Mouse (Mus musculus) spleen, adult 2 months (tissue): ENCODE results near the gene Brat1. TPM values are rescaled to one million over a fixed set of nuclear protein-coding genes. Genes with fewer than 3 reads are reported as not detected.
A peak's percentile ranks its signal among the peaks of the same experiment; 100 is the strongest.

Experiments used
- DNase-seq, 2 experiments: peaks; one replicate each; pipeline versions ENCODE4 v3.0.0 to v3.0.0-alpha.2; 2012 to 2021; ENCODE audit warnings: low spot score in 2 of 2, low read depth in 1 of 2
- H3K27ac ChIP-seq: fragments of 200-500 bp; 2 replicates; pipeline ENCODE4 v1.5.1; 2012; ENCODE audit warnings: low read length, inconsistent platforms; ENCODE audit not compliant: insufficient read depth
- H3K27me3 ChIP-seq: fragments of 200-500 bp; 2 replicates; pipeline ENCODE4 v1.6.1; 2012; ENCODE audit warnings: mild to moderate bottlenecking, moderate library complexity, low read length, inconsistent platforms; ENCODE audit not compliant: control insufficient read depth, insufficient read depth
- H3K36me3 ChIP-seq: fragments of 200-500 bp; 2 replicates; pipeline ENCODE4 v1.6.1; 2012; ENCODE audit warnings: mild to moderate bottlenecking, low read length, inconsistent platforms; ENCODE audit not compliant: control insufficient read depth, insufficient read depth
- H3K4me1 ChIP-seq: fragments of 200-500 bp; 2 replicates; pipeline ENCODE4 v1.6.1; 2011; ENCODE audit warnings: inconsistent platforms; ENCODE audit not compliant: control insufficient read depth, insufficient read depth, insufficient read length
- H3K4me3 ChIP-seq: fragments of 200-500 bp; 2 replicates; pipeline ENCODE4 v1.5.1; 2011; ENCODE audit warnings: mild to moderate bottlenecking, inconsistent platforms; ENCODE audit not compliant: insufficient read depth, insufficient read length; ENCODE audit errors: extremely low read depth
- CTCF ChIP-seq: fragments of 200-500 bp; IDR thresholded peaks from 2 replicates; pipeline ENCODE4 v1.5.1; 2011; ENCODE audit warnings: mild to moderate bottlenecking, inconsistent platforms; ENCODE audit not compliant: insufficient read depth, insufficient read length, insufficient replicate concordance; ENCODE audit errors: extremely low read depth
- POLR2A ChIP-seq: fragments of 200-500 bp; IDR thresholded peaks from 2 replicates; pipeline ENCODE4 v1.6.1; 2011; ENCODE audit warnings: low read depth, low read length, inconsistent platforms
- WGBS: fragments of 180-500 bp; shearing (Covaris S2); methylation state at CpG from one replicate; pipeline ENCODE4 v1.1.7; 2018; 5-methylcytosine and 5-hydroxymethylcytosine counted together
- polyA plus RNA-seq: library from polyadenylated mRNA; depleted of rRNA; stranded (reverse); fragments of >200 nt; gene quantifications from 2 replicates; pipeline ENCODE4 v1.2.3, GENCODE M21; 2012

The Brat1 gene
- polyA plus RNA-seq, 1 experiment = 28.3 TPM

DNA sequence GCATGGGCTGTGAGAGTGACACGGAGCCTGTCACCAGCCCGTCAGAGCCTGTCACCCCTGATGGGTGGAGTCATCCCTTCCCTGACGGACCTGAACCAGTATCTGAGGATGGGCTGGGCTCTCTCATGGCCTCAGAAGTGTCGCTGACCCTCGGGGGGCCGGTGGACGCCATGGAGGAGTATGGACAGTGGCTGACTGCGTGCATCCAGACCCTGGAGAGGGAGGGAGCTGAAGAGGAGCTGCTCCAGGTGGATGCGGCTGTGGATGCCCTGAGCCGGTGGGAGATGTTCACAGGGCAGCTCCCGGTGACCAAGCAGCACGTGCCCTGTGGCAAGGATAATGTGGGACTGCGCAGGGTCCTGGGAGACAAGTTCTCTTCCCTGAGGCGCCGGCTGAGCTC is 47.2 kb downstream of the Brat1 start:
- DNase-seq = no peak
- no peaks in the 10 kb centered on the region for H3K36me3 ChIP-seq
- H3K4me3 ChIP-seq = no peak overlapping the region
- no peaks in the 10 kb centered on the region for H3K27me3 ChIP-seq
- peaks cover 18% of the 10 kb centered on the region for H3K4me1 ChIP-seq
- WGBS = 95% methylated on average over 15 of the region's 15 CpGs
- no peak overlapping the region for H3K27ac ChIP-seq
- TF ChIP-seq POLR2A (no peak), CTCF (no peak)

DNA sequence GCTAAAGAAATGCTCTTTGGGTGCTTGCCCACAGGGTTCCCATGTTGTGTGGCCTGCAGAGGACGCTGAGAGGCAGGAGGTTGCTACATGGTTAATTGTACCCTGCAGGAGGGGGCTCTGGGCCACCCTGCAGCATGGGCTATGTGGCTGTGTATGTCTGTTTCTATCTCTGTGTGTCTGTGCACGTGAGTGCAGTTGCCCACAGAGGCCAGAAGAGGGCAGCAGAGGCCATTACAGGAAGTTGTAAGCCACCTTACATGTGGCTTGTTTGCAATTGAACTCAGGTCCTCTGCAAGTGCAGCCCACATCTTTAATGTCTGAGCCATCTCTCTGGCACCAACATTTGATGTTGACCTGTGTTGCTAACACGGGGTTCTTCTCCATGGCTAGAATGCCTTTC is 47.8 kb downstream of the Brat1 start:
- Histone ChIP-seq H3K4me3 (no peak overlapping the region), H3K27me3 (no peaks in the 10 kb centered on the region), H3K36me3 (no peaks in the 10 kb centered on the region), H3K4me1 (peaks cover 17% of the 10 kb centered on the region), H3K27ac (no peak overlapping the region)
- DNase-seq = no peak
- WGBS = 96% methylated on average over 3 of the region's 3 CpGs
- TF ChIP-seq POLR2A = no peak
- no peak for TF ChIP-seq CTCF

DNA sequence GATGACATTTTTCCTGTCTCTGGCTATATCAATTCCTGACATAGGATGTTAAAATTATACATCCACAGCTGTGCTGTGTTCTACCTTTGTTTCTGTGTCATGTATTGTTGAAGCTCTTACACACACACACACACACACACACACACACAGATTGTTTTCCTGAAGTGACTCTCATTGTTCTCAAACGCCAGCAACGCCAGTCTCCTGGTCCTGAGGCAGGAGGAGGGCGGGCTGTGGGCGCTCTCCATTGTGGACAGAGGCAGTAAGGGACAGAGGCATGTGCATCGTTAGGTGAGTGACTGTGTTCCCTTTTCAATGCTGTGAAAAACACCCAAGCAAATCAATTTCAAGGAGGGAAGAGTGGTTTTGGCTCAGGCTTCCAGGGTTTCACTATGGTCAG is 48.4 kb downstream of the Brat1 start:
- peaks cover 13% of the 10 kb centered on the region for H3K4me1 ChIP-seq
- no peaks in the 10 kb centered on the region for H3K36me3 ChIP-seq
- no peak for DNase-seq
- TF ChIP-seq POLR2A (no peak), CTCF (no peak)
- no peak overlapping the region for H3K4me3 ChIP-seq
- no peaks in the 10 kb centered on the region for H3K27me3 ChIP-seq
- WGBS = 92% methylated on average over 5 of the region's 5 CpGs
- H3K27ac ChIP-seq = no peak overlapping the region

DNA sequence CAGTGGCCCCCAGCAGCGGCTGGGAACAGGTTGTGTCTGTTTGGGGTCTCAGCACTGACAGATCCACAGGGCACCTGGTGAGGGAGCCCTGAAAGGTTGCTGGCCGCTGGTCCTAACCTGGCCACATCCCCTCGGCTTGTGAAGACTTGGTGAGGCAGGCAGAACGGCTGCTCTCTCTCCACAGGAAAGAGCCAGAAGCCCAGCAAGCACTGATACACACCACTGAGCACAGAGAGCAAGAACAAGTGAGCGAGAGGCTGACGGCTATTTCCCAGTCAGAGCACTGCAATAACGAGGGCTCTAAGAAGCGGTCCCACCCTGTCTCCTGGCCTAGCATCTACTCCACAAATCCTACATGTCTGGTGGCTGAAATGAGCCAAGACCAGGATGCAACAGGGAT is 54.1 kb downstream of the Brat1 start:
- WGBS = 60% methylated on average over 8 of the region's 8 CpGs
- Histone ChIP-seq H3K27me3 (no peaks in the 10 kb centered on the region), H3K36me3 (peaks cover 7% of the 10 kb centered on the region), H3K4me1 (peaks cover 22% of the 10 kb centered on the region; the same call in 1 of the 2 replicates), H3K27ac (no peak overlapping the region), H3K4me3 (no peak overlapping the region)
- no peak for DNase-seq
- TF ChIP-seq POLR2A (no peak), CTCF (no peak)

DNA sequence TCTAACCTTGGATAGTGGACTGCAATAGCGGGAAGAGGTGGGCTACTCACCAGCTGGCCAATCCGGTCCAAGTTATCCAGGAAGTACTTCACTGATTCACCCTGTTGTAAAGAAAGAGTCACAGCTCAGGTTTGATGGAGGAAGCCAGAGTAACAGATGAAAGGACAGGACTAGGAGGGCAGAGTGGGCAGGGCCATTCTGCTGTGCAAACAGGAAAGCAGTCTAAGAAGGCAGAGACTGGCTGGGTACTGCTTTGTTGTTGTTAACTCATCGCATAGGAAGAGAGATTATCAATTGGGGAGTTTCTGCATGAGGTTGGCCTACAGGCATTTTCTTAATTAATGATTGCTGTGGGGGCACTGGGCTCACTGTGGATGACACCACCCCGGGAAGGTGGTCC is 57.7 kb downstream of the Brat1 start:
- TF ChIP-seq CTCF = no peak
- Histone ChIP-seq H3K27ac (peak overlapping the region; percentile 40; the same call in 1 of the 2 replicates), H3K4me1 (peaks cover 36% of the 10 kb centered on the region; the same call in 1 of the 2 replicates), H3K27me3 (no peaks in the 10 kb centered on the region), H3K4me3 (no peak overlapping the region), H3K36me3 (peaks cover 7% of the 10 kb centered on the region)
- no peak for DNase-seq
- WGBS = 77% methylated on average over 4 of the region's 4 CpGs

DNA sequence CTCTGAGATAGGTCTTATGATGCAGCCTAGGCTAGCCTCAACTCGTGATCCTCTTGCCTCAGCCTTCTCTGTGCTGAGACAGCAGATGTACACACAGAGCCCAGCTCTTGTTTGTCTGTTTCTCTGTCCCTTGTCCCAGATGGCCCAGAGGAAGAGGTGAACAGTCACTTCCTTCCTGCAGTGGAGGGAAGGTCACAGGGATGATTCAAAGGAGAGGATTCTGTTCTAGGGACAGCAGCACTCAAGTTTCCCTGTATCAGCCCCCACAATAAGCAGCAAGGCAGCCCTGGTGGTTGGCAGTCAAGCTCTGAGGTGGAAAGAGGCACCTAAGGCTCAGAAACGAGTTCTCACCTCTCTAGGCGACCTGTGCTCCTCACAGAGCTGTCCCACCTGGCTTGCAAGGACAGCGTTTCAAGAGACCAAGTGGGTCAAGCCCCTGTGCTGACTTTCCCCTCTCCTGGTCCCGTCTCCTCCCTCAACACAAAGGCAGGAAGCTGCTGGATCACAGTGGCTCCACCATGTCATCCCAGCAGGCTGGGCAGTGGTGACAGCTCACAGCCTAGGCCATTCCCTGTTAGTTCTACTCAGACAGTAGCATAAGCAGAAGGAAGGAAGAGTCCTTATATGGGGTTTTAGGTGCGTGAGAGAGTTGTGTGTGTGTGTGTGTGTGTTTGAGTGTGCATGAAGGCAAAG is 60.3 kb downstream of the Brat1 start:
- H3K27ac ChIP-seq = peak overlapping the region; percentile 79
- 37% methylated on average over 6 of the region's 6 CpGs for WGBS
- no peaks in the 10 kb centered on the region for H3K27me3 ChIP-seq
- H3K4me3 ChIP-seq = no peak overlapping the region
- no peak for DNase-seq
- peaks cover 32% of the 10 kb centered on the region; the same call in 1 of the 2 replicates for H3K4me1 ChIP-seq
- TF ChIP-seq POLR2A (no peak), CTCF (no peak)
- no peaks in the 10 kb centered on the region; the same call in 1 of the 2 replicates for H3K36me3 ChIP-seq

DNA sequence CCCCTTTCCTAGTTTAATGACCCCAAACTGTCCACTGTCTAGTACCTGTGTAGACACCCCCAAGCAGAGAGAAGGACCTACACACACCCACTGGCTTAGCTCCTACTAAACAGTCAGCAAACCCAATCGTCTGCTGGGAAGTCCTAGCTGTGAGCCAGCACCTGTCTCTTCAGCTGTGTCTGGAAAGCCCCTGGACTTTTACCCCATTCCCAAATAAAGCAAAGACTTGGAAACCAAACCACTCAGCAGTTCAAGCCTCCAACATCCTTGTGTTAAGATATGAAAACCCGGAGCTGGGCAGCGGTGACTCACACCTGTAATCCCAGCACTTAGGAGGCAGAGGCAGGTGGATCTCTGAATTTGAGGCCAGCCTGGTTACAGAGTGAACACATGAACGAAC is 61.8 kb downstream of the Brat1 start:
- H3K4me1 ChIP-seq = peaks cover 37% of the 10 kb centered on the region; the same call in 1 of the 2 replicates
- 88% methylated on average over 4 of the region's 4 CpGs for WGBS

More for the DNA sequence above, 61.8 kb downstream of the Brat1 start:
- DNase-seq = no peak
- Histone ChIP-seq H3K4me3 (no peak overlapping the region), H3K27ac (no peak overlapping the region), H3K36me3 (no peaks in the 10 kb centered on the region), H3K27me3 (no peaks in the 10 kb centered on the region)
- no peak for TF ChIP-seq CTCF
- no peak for TF ChIP-seq POLR2A
